Comparison of ENCODE assay signal across 8 mouse cellular contexts in genomic region chr9:119430311-119430710, GRCm38 (mm10). TPM values are rescaled to one million over a fixed set of nuclear protein-coding genes. Genes with fewer than 3 reads are reported as not detected.
DNase-seq lines count a peak whose midpoint lies in the region; ATAC-seq and TF ChIP-seq lines count a peak whose summit lies in the region.
"Had no signal": no experiment of that assay in that cellular context is flagged by ENCODE, and none has a peak within 500 bp of the region (broad histone marks: within the 10 kb centered on the region; RNA-seq: fewer than 3 reads in every experiment).

No protein-coding gene starts in this region.

- peaks cover 6% of the 10 kb centered on the region for H3K4me1 ChIP-seq in heart, adult 2 months (ENCODE audit: control insufficient read depth, insufficient read depth, low read length)
- H3K4me1 ChIP-seq in limb, embryonic 13.5 days = peaks cover 20% of the 10 kb centered on the region
- H3K4me1 ChIP-seq in midbrain, postnatal 0 days (ENCODE audit: insufficient read depth, low read length) = peaks cover under 1% of the 10 kb centered on the region; the same call in 1 of the 2 replicates
- H3K4me1 ChIP-seq in stomach, embryonic 15.5 days = peaks cover 17% of the 10 kb centered on the region

- no peak overlapping the region for H3K4me2 ChIP-seq in limb, embryonic 13.5 days (replicated peaks)
- H3K4me2 ChIP-seq in midbrain, postnatal 0 days (ENCODE audit: low read depth, low read length, poor library complexity, severe bottlenecking) = no peak overlapping the region
- H3K4me2 ChIP-seq in stomach, embryonic 15.5 days = no peak overlapping the region

- TF ChIP-seq EP300 in heart, adult 2 months (IDR thresholded peaks at IDR 0.05; ENCODE audit: insufficient read depth, low read depth, low read length) = peak; percentile 88

- TF ChIP-seq POLR2A in heart, adult 2 months (IDR thresholded peaks at IDR 0.05; ENCODE audit: insufficient read depth, low read depth, low read length) = no peak

- peak; percentile 89 for DNase-seq in adrenal gland, postnatal 14 days
- DNase-seq in embryo, embryonic 11.5 days (ENCODE audit: low read depth, low spot score) = peak; percentile 72
- DNase-seq in heart, adult 2 months = peak; percentile 81 to 83
- DNase-seq in kidney, adult 8-10 months = peak; percentile 81 to 90
- peak; percentile 88 for DNase-seq in midbrain, postnatal 0 days (ENCODE audit: low spot score)

- H3K27ac ChIP-seq in heart, adult 2 months = no peak overlapping the region
- H3K27ac ChIP-seq in limb, embryonic 13.5 days = no peak overlapping the region
- H3K27ac ChIP-seq in midbrain, postnatal 0 days (ENCODE audit: low read depth, low read length) = no peak overlapping the region
- H3K27ac ChIP-seq in stomach, embryonic 15.5 days = no peak overlapping the region

- WGBS in heart, adult 2 months = 40% methylated on average over 7 of the region's 7 CpGs
- 63% methylated on average over 7 of the region's 7 CpGs for WGBS in limb, embryonic 13.5 days
- WGBS in midbrain, postnatal 0 days = 62% methylated on average over 7 of the region's 7 CpGs
- WGBS in stomach, embryonic 15.5 days = 35% methylated on average over 7 of the region's 7 CpGs

- no peaks in the 10 kb centered on the region for H3K9me3 ChIP-seq in limb, embryonic 13.5 days
- H3K9me3 ChIP-seq in midbrain, postnatal 0 days (ENCODE audit: low read length) = no peaks in the 10 kb centered on the region
- H3K9me3 ChIP-seq in stomach, embryonic 15.5 days = no peaks in the 10 kb centered on the region

- H3K36me3 ChIP-seq in heart, adult 2 months (ENCODE audit: control insufficient read depth, insufficient read depth, low read length) = no peaks in the 10 kb centered on the region
- peaks cover 66% of the 10 kb centered on the region for H3K36me3 ChIP-seq in limb, embryonic 13.5 days
- H3K36me3 ChIP-seq in midbrain, postnatal 0 days (ENCODE audit: insufficient read depth, low read length) = peaks cover 47% of the 10 kb centered on the region
- peaks cover 18% of the 10 kb centered on the region for H3K36me3 ChIP-seq in stomach, embryonic 15.5 days

- intact Hi-C loops in heart, adult 2 months (cut with DNase I) = loop anchor here (1.0 to 10.0 kb wide), 4 partner anchors 30 to 274 kb away; partner anchors contain the start of gene Xylb

- H3K9ac ChIP-seq in heart, adult 2 months (ENCODE audit: low read depth, low read length) = no peak overlapping the region
- H3K9ac ChIP-seq in limb, embryonic 13.5 days = no peak overlapping the region
- H3K9ac ChIP-seq in midbrain, postnatal 0 days (replicated peaks; ENCODE audit: low read length, poor library complexity, severe bottlenecking) = no peak overlapping the region
- no peak overlapping the region for H3K9ac ChIP-seq in stomach, embryonic 15.5 days

- peak; percentile 91 for TF ChIP-seq CTCF in heart, adult 2 months (IDR thresholded peaks at IDR 0.05)
- peak; percentile 92 for TF ChIP-seq CTCF in midbrain, postnatal 0 days (IDR thresholded peaks at IDR 0.05)

- no peaks in the 10 kb centered on the region for H3K79me2 ChIP-seq in heart, adult 2 months (replicated peaks; ENCODE audit: control insufficient read depth, insufficient read depth, low read length)

- no peak overlapping the region for H3K4me3 ChIP-seq in heart, adult 2 months
- H3K4me3 ChIP-seq in limb, embryonic 13.5 days = no peak overlapping the region
- no peak overlapping the region for H3K4me3 ChIP-seq in midbrain, postnatal 0 days (ENCODE audit: low read depth, low read length)
- H3K4me3 ChIP-seq in stomach, embryonic 15.5 days (replicated peaks) = no peak overlapping the region

- no peaks in the 10 kb centered on the region for H3K27me3 ChIP-seq in heart, adult 2 months (ENCODE audit: control insufficient read depth, insufficient read depth, low read length)
- H3K27me3 ChIP-seq in limb, embryonic 13.5 days = no peaks in the 10 kb centered on the region
- no peaks in the 10 kb centered on the region for H3K27me3 ChIP-seq in midbrain, postnatal 0 days (ENCODE audit: insufficient read depth, low read length)
- H3K27me3 ChIP-seq in stomach, embryonic 15.5 days (replicated peaks) = no peaks in the 10 kb centered on the region

- ATAC-seq in limb, embryonic 13.5 days (ENCODE audit: low FRiP score, low read depth) = peak; percentile 55; the same call in 1 of the 2 replicates
- ATAC-seq in midbrain, postnatal 0 days (ENCODE audit: low FRiP score) = peak; percentile 68; the same call in 1 of the 2 replicates
- peak; percentile 48; the same call in 1 of the 2 replicates for ATAC-seq in stomach, embryonic 15.5 days (ENCODE audit: insufficient read depth, low FRiP score, low read depth)

RNA-seq across cellular contexts. Expression of gene Exog, which starts 14.4 kb away (rescaled TPM):
- 4.2 and 4.5 TPM in 2 replicates for total RNA-seq in adrenal gland, postnatal 14 days (2021)
- total RNA-seq in heart, adult 2 months (2021) = 1 to 10 TPM; 2.0 to 3.1 TPM
- 1.7 and 2.8 TPM in 2 replicates for polyA plus RNA-seq in heart, adult 2 months (2012; rRNA removed)
- polyA plus RNA-seq in limb, embryonic 13.5 days (2015; fragmentation: Nextera tagmentation; extraction: Ambion mirVana) = 40.7 and 42.3 TPM in 2 replicates
- total RNA-seq in midbrain, postnatal 0 days (2014; rRNA removed) = 26.0 and 29.2 TPM in 2 replicates
- 36.8 and 38.0 TPM in 2 replicates for polyA plus RNA-seq in midbrain, postnatal 0 days (2015; fragmentation: Nextera tagmentation; extraction: Ambion mirVana)
- 21.1 and 21.4 TPM in 2 replicates for polyA plus RNA-seq in stomach, embryonic 15.5 days (2015; fragmentation: Nextera tagmentation; extraction: Ambion mirVana)

RNA-seq across cellular contexts. Expression of gene Acvr2b, which starts 28.4 kb away (rescaled TPM):
- 4.8 and 6.6 TPM in 2 replicates for total RNA-seq in adrenal gland, postnatal 14 days (2021)
- 1 to 10 TPM; 4.6 to 6.8 TPM for total RNA-seq in heart, adult 2 months (2021)
- polyA plus RNA-seq in heart, adult 2 months (2012; rRNA removed) = 2.2 and 3.1 TPM in 2 replicates
- polyA plus RNA-seq in limb, embryonic 13.5 days (2015; fragmentation: Nextera tagmentation; extraction: Ambion mirVana) = 23.1 and 26.3 TPM in 2 replicates
- 35.6 and 39.7 TPM in 2 replicates for total RNA-seq in midbrain, postnatal 0 days (2014; rRNA removed)
- 29.5 and 32.1 TPM in 2 replicates for polyA plus RNA-seq in midbrain, postnatal 0 days (2015; fragmentation: Nextera tagmentation; extraction: Ambion mirVana)
- polyA plus RNA-seq in stomach, embryonic 15.5 days (2015; fragmentation: Nextera tagmentation; extraction: Ambion mirVana) = 19.3 and 20.3 TPM in 2 replicates
- total RNA-seq: neutrophil, adult 5-6 weeks had no signal
